Mouse (Mus musculus) adrenal gland, adult 8-10 months (tissue): ENCODE data around the gene Ccl22. TPM values are rescaled to one million over a fixed set of nuclear protein-coding genes. Genes with fewer than 3 reads are reported as not detected.
A peak's percentile ranks its signal among the peaks of the same experiment; 100 is the strongest.

Source experiments
- DNase-seq: peaks from one replicate; pipeline ENCODE4 v3.0.0; 2022
- total RNA-seq, 4 experiments: library from RNA; stranded (reverse); gene quantifications; 2 replicates each; pipeline ENCODE4 v1.2.4; 2022

Ccl22 gene
- under 1 TPM in 1 of 4 experiments, not detected in 3; 0.59 TPM for total RNA-seq

GRCm38 (mm10) chr8:94745476-94746184, at the start of gene Ccl22:
TSS of gene Ccl22 (plus strand) at chr8:94745590.
- DNase-seq, result no peak

- no peak for DNase-seq
These were observed 49.4 kb upstream of the Ccl22 start, which contains the start of gene Pllp for GRCm38 (mm10) chr8:94695994-94696384. TSS of gene Pllp (minus strand) at chr8:94696278.

- no peak for DNase-seq
These were observed 48.8 kb upstream of the Ccl22 start for GRCm38 (mm10) chr8:94696566-94696965.

- DNase-seq, result no peak
These were observed 47.4 kb upstream of the Ccl22 start for GRCm38 (mm10) chr8:94697956-94698355.

GRCm38 (mm10) chr8:94699366-94699765, 46.0 kb upstream of the Ccl22 start:
- no peak for DNase-seq

- no peak for DNase-seq
These were observed 44.9 kb upstream of the Ccl22 start for GRCm38 (mm10) chr8:94700421-94700935.

- DNase-seq, result no peak
These were observed 43.2 kb upstream of the Ccl22 start for GRCm38 (mm10) chr8:94702156-94702555.

GRCm38 (mm10) chr8:94702844-94703813, 42.3 kb upstream of the Ccl22 start:
- peak; percentile 70 for DNase-seq

GRCm38 (mm10) chr8:94703972-94704668, 41.3 kb upstream of the Ccl22 start:
- peak; percentile 94 for DNase-seq

- DNase-seq, result no peak
These were observed 40.8 kb upstream of the Ccl22 start for GRCm38 (mm10) chr8:94704669-94704984.

- DNase-seq, result no peak
These were observed 39.7 kb upstream of the Ccl22 start for GRCm38 (mm10) chr8:94705581-94706245.

- DNase-seq, result peak; percentile 65
These were observed 38.5 kb upstream of the Ccl22 start for GRCm38 (mm10) chr8:94706732-94707395.

GRCm38 (mm10) chr8:94710336-94710735, 35.1 kb upstream of the Ccl22 start:
- DNase-seq, result no peak

- peak; percentile 18 for DNase-seq
These were observed 34.2 kb upstream of the Ccl22 start for GRCm38 (mm10) chr8:94711160-94711718.

GRCm38 (mm10) chr8:94714556-94714955, 30.8 kb upstream of the Ccl22 start:
- DNase-seq, result no peak

- peak; percentile 19 for DNase-seq
These were observed 29.5 kb upstream of the Ccl22 start for GRCm38 (mm10) chr8:94715871-94716270.

GRCm38 (mm10) chr8:94716841-94717240, 28.5 kb upstream of the Ccl22 start:
- DNase-seq, result no peak

GRCm38 (mm10) chr8:94725998-94726397, 19.4 kb upstream of the Ccl22 start:
- DNase-seq, result no peak

- DNase-seq, result no peak
These were observed 16.1 kb upstream of the Ccl22 start for GRCm38 (mm10) chr8:94729301-94729700.

- DNase-seq, result no peak
These were observed 11.4 kb upstream of the Ccl22 start for GRCm38 (mm10) chr8:94733821-94734465.
